ENCODE assay signal across 8 mouse cellular contexts in the genomic region with DNA sequence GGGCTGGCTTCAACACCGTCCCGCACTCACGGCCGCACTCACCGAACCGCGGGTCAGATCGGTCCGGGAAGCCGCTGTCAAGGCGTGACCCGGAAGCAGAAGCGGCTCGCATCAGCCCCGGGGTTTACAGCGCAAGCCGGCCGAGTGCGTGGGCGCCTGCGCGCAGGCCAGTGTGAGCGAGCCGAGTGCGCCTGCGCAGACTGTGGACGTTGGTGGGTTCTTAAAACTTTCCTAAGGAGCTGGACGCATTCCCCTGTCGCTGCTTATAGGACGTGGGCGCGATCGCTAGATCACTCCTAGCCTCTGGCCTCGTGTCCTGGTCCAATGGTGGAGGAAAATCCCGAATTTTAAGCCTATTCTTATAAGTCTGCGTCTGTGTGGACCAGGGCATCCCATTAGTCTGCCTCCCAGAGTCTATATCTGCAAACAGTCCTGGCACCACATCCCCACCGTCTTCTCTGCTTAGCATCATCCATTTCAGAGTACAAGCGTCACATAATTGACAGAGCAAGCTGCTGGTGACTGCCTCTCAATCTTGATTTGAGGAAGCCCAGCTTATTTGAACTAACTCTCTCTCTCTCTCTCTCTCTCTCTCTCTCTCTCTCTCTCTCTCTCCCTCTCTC. TPM values are rescaled to one million over a fixed set of nuclear protein-coding genes. Genes with fewer than 3 reads are reported as not detected.
DNase-seq lines count a peak whose midpoint lies in the region; ATAC-seq and TF ChIP-seq lines count a peak whose summit lies in the region.

No protein-coding gene starts in this region.

- in situ Hi-C loops in Patski (cut with MboI; ENCODE audit: low pct_unique_long_range_greater_than_20kb), result no loop called here

- peaks cover 12% of the 10 kb centered on the region for H3K4me1 ChIP-seq in hindbrain, embryonic 14.5 days (replicated peaks; ENCODE audit: control insufficient read depth, insufficient read depth, low read length)

- peak overlapping the region; percentile 96 for H3K9ac ChIP-seq in hindbrain, embryonic 14.5 days

- H3K27ac ChIP-seq in hindbrain, embryonic 14.5 days, result peak overlapping the region; percentile 73

- no peak for TF ChIP-seq CTCF in Patski (IDR thresholded peaks at IDR 0.05)

- no peaks in the 10 kb centered on the region for H3K9me3 ChIP-seq in hindbrain, embryonic 14.5 days (ENCODE audit: control insufficient read depth, low read length)

- H3K4me2 ChIP-seq in hindbrain, embryonic 14.5 days (replicated peaks), result peak overlapping the region; percentile 91

- CTCF ChIA-PET in Patski (lab: Charles Lee), result interaction anchor here (0.7 kb wide), 1 partner anchor 423 kb away, joined by 3 read pairs; no protein-coding TSS in a partner anchor

- DNase-seq in Patski (ENCODE audit: low read depth, low spot score), result peak; percentile 66
- DNase-seq in cerebellum, postnatal 14 days, result peak; percentile 95
- peak; percentile 87 to 92 for DNase-seq in frontal cortex, postnatal 14 days (ENCODE audit: low spot score in 2 of 2)
- DNase-seq in hindbrain, embryonic 14.5 days (ENCODE audit: low spot score), result peak; percentile 96
- DNase-seq in layer of hippocampus, postnatal 36 days, result peak; percentile 90 to 93
- peak; percentile 96 for DNase-seq in lung, postnatal 36 days
- peak; percentile 95 for DNase-seq in retina, postnatal 1 day
- peak; percentile 73 to 87 for DNase-seq in urinary bladder, adult 18-20 months (ENCODE audit: low spot score in 2 of 2)

- H3K36me3 ChIP-seq in hindbrain, embryonic 14.5 days (replicated peaks; ENCODE audit: control insufficient read depth, insufficient read depth), result peaks cover 19% of the 10 kb centered on the region

- H3K4me3 ChIP-seq in hindbrain, embryonic 14.5 days (replicated peaks; ENCODE audit: low read length), result peak overlapping the region; percentile 95

- ATAC-seq in Patski, result peak; percentile 81
- ATAC-seq in hindbrain, embryonic 14.5 days (ENCODE audit: low FRiP score), result peak; percentile 96

- under 1% methylated on average over 38 of the region's 38 CpGs for WGBS in hindbrain, embryonic 14.5 days

- H3K27me3 ChIP-seq in Patski, result no peaks in the 10 kb centered on the region
- no peaks in the 10 kb centered on the region for H3K27me3 ChIP-seq in hindbrain, embryonic 14.5 days (ENCODE audit: control insufficient read depth, insufficient read depth, low read length)

- POLR2A ChIA-PET in Patski (lab: Charles Lee), result interaction anchor here (0.8 to 1.0 kb wide), 2 partner anchors 51 to 120 kb away, joined by 3 to 4 read pairs; no protein-coding TSS in a partner anchor

RNA-seq across cellular contexts. Expression of gene Asb8, which starts 19.8 kb away (rescaled TPM):
- polyA plus RNA-seq in Patski (2021), result 47.7 TPM
- polyA plus RNA-seq in hindbrain, embryonic 14.5 days (2014; fragmentation: Nextera tagmentation; extraction: Ambion mirVana), result 66.2 and 66.8 TPM in 2 replicates
- 10 to 100 TPM; 46.6 to 52.1 TPM for total RNA-seq in layer of hippocampus, postnatal 36 days (2021)

RNA-seq across cellular contexts. Expression of gene Ccdc184, which starts 21.3 kb away (rescaled TPM):
- polyA plus RNA-seq in Patski (2021), result not detected
- polyA plus RNA-seq in hindbrain, embryonic 14.5 days (2014; fragmentation: Nextera tagmentation; extraction: Ambion mirVana), result 98.1 and 125 TPM in 2 replicates
- total RNA-seq in layer of hippocampus, postnatal 36 days (2021), result 10 to 100 TPM; 11.1 to 11.6 TPM

RNA-seq across cellular contexts. Expression of gene Olfr288, which starts 49.7 kb away (rescaled TPM):
- polyA plus RNA-seq in Patski (2021), result not detected
- polyA plus RNA-seq in hindbrain, embryonic 14.5 days (2014; fragmentation: Nextera tagmentation; extraction: Ambion mirVana), result not detected in 2 replicates
- under 1 TPM; 0.18 to 0.40 TPM for total RNA-seq in layer of hippocampus, postnatal 36 days (2021)

RNA-seq across cellular contexts. Expression of gene Senp1, which starts 52.1 kb away (rescaled TPM):
- polyA plus RNA-seq in Patski (2021), result 22.1 TPM
- polyA plus RNA-seq in hindbrain, embryonic 14.5 days (2014; fragmentation: Nextera tagmentation; extraction: Ambion mirVana), result 22.9 and 23.6 TPM in 2 replicates
- total RNA-seq in layer of hippocampus, postnatal 36 days (2021), result 10 to 100 TPM; 12.3 to 14.2 TPM

RNA-seq across cellular contexts. Expression of gene Pfkm, which starts 53.3 kb away (rescaled TPM):
- polyA plus RNA-seq in Patski (2021), result 97.8 TPM
- polyA plus RNA-seq in hindbrain, embryonic 14.5 days (2014; fragmentation: Nextera tagmentation; extraction: Ambion mirVana), result 77.6 and 83.0 TPM in 2 replicates
- 100 to 1,000 TPM; 305 to 384 TPM for total RNA-seq in layer of hippocampus, postnatal 36 days (2021)

Comparison
In these comparisons a context has a peak if more than half of its experiments do, and no peak if none do; other contexts are left out.
1. Peak in every context shown above with its lines: DNase-seq, ATAC-seq, H3K4me3 ChIP-seq and H3K27ac ChIP-seq.
2. RNA of gene Ccdc184, which starts 21.3 kb away (polyA plus RNA-seq): 98.1 to 125 TPM in hindbrain, embryonic 14.5 days; not detected in Patski (single experiment); every median in the first group is over 10 times any median in the second.